Mouse (Mus musculus) spleen, postnatal 36 days (tissue): ENCODE measurements around the gene Vamp4.
A peak's percentile ranks its signal among the peaks of the same experiment; 100 is the strongest.

ENCODE experiments used
- DNase-seq, 2 experiments: peaks; one replicate each; pipeline ENCODE4 v3.0.0; 2022; ENCODE audit warnings: low spot score in 2 of 2, mixed read lengths in 1 of 2

Vamp4 gene

GRCm38 (mm10) chr1:162570260-162570748 lies at the start of gene Vamp4:
Gene Vamp4 (plus strand): TSS chr1:162570515.
- peak; percentile 90 to 93 for DNase-seq

GRCm38 (mm10) chr1:162529651-162530050 lies 40.7 kb upstream of the Vamp4 start:
- DNase-seq, result no peak

DNA sequence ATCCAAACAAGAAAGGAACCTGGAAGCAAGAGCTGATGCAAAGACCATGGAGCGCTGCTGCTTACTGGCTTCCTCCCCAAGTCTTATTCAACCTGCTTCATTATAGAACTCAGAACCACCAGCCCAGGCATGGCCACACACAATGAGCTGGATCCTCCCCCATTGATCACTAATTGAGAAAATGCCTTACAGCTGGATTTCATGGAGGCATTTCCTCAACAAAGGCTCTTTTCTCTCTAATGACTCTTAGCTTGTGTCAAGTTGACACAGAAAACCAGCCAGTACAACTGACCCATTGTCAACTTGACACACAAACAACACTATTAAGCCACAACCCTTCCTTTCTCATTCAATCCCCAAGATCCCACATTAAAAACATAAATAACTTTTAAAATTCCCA lies 39.6 kb upstream of the Vamp4 start:
- DNase-seq, result no peak

DNA sequence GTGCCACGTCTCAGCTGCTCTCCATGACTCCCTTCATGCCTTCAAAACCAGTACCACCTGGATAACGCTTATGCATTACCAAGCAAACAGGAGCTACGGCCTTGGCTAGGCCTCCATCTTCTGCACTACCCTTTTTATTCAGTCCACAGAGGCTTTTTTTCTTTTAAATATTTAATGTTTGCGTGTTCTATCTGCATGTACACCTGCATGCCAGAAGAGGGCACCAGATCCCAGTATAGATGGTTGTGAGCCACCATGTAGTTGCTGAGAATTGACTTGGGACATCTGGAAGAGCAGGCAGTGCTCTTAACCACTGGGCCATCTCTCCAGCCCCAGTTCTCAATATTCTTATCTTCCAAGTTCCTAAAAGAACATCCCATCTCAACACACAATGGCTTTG lies 38.7 kb upstream of the Vamp4 start:
- DNase-seq, result no peak

- DNase-seq, result no peak
These were observed 38.0 kb upstream of the Vamp4 start for GRCm38 (mm10) chr1:162532330-162532729.

DNA sequence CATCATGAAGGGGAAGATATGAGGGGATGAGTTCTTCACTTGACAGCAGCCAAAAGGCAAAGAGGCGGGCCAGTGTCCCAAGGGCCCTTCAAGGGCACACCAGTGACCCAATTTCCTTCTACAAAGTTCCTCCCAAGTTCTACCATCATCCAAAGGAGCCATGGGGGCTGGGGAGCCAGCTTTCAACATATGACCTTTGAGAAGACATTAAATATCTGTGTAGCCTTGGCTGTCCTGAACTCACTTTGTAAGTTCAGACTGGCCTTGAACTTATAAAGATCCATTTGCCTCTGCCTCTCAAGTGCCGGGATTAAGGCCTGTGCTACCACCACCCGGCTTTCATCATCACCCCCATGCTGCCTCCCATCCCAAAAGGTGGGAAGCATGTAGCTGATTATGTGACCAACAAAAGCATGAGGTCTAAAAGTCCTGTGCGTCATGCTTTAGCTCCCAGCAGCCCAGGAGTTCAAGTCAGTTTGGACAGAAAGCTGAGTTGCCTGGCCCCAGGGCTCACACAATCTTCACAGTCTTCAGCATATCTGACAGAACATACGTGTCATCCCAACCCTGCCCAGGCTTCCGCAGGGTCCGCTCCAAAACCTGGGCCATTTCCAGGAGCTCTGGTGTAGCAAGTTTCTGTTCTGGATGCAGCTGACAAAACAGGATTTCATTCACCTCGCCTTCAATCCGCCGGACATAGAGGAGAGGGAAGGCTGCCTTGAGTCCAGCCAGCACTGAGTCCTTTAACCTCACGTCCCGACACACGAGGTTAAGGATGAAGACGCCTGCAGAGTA lies 36.4 kb upstream of the Vamp4 start:
- DNase-seq, result no peak

- DNase-seq, result no peak
These were observed 27.1 kb upstream of the Vamp4 start for GRCm38 (mm10) chr1:162543231-162543630.

GRCm38 (mm10) chr1:162547607-162548006 lies 22.7 kb upstream of the Vamp4 start:
- no peak for DNase-seq

DNA sequence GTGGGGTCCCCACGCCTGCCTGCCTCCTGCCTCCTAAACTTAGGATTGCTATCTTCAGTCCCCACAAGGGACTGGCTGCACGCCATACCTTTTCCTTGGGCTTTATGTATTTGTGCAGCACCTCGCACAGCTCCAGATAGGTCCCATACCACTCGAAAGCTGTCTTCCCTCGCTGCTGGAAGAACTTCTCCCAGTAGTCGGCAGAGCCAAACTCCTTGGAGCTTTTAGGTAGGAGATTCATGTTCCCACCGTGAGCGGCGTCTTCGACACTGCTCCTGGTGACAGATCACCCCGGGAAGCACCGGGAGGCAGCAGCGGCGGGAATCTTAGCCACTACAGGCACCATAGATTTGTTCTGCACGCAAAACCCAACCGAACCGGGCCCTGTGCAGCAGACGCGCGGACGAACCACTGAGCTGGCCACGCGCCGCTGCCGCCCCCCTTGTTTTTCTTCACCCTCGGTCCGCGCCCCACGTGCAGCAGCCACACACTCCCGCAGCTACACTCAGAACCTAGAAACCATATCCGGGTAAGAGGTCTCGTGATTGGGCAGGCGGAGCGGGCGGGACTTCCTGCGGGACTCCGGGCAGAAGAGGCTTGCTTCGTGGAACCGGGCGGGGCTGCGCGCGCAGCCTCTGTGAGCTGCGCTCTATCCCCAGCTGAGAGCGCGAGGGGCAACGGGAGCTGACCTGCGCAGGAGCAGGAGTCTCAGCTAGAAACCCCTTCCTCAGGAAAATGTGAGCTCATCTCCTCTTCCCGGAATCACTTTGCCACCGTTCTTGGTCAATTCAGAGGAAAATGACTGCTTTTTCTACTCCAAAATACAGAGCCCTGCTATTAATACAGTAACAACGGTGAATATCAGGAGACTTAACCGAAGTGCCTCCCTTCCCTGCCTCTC lies 22.0 kb upstream of the Vamp4 start, which contains the start of gene Mettl13:
Gene Mettl13, minus strand, starts transcription at position 536 of the 901 bp plus-strand sequence.
- DNase-seq, result peak; percentile 89 to 90

DNA sequence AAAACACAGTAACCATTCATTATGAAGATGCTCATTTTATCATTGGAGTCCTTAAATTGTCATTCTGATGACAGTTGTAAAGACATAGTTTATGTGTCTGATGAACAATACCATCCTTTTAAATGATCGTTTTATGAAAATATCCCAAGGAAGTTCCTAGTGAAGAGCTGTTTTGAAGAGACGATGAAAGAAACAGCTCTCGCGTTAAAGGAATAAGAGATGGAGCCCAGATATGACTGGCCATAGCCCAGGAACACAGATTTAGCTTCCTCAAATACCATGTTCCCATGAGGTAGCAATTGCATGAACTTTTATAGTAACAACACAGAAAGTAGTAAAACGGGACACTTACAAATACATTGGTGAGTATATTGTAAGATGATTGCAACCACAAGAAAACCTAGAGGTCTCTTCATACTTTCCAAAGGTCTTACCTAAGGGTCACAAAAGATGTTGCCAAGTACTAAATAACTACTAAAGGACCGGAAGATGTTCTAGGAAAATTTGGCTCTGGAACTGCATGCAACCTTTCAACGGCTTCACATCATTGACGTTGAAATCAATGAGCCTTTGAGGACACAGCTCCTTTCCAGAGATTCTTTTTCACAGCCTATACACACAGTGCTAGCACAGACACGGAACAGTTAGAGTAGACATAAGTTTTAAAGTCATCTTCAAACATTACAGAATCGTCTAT lies 21.2 kb upstream of the Vamp4 start:
- no peak for DNase-seq

DNA sequence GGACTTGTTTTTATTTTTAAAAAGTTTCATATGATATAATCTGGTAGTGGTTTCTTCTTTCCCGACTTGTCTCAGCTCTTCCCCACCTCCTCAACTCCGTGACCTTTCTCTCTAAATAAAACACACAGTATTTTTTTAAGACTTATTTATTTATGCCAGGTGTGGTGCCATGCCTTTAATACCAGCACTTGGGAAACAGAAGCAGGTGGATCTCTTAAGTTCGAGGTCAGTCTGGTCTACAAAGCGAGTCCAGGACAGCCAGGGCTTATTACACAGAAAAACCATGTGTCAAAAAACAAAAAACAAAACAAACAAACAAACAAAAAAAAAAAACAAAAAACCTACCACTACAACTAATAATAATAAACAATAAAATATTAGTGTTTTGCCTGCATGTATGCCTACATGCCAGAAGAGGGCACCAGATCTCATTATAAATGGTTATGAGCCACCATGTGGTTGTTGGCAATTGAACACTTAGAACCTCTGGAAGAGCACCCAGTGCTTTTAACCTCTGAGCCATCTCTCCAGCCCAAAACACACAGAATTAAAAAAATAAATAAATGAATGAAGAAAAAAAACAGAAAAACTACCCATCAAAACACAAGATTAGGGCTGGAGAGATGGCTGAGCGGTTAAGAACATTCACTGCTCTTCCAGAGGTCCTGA lies 20.6 kb upstream of the Vamp4 start:
- DNase-seq, result peak in 1 of 2 experiments; percentile 23

DNA sequence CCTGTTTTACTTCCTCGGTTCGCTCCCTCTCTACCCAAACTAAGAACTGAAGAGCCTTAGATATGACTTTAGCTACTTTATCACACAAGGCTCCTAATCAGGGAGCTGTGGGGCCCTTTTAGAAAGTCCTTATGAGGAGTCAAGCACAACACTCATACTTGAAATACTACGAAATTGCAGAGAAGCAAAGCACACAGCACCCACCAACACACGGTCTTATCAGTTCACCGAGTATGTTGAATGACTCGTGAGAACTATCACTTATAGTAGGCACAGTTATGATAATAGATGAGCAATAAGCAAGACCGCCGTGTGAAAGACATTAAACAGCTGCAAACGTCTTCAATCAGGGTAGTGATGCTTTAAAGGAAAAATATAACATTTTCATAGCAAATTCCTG lies 17.4 kb upstream of the Vamp4 start:
- DNase-seq, result no peak

DNA sequence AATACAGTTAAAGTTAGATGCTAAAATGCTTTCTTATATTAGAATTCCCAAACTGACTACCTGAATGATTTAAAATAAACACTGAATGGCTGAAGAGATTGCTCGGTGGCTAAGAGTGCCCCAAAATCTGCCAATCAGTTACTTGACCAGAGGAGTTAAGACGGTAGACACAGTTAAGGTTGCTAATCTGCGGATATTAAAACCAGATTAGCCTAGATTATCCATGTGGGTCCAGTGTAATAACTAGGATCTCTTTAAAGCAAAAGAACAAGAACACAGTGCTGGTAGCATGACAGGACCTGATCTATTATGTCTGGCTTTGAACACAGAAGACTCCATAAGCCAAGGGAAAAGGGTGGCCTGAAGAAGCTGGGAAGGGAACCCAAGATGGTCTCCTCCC lies 16.1 kb upstream of the Vamp4 start:
- DNase-seq, result no peak

GRCm38 (mm10) chr1:162563236-162563635 lies 7.1 kb upstream of the Vamp4 start:
- DNase-seq, result no peak

DNA sequence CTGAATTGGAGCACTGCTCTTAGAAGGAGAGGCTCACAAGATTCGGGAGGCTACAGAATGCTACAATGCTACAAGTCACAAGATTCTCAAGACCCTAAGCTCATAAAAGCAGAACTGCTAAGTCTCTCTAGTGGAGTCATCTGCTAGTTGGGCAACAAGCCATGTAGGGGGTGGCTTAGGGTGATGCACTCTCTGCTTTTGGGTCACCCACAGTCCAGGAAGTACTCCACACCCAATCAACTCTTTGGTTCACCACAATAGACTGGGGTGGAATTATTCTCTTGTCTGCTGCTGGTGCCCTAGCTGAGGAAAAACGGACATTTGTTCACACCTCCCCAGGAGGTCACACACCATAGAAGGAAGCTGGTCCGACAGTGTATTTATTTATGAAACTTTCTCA lies 5.3 kb upstream of the Vamp4 start:
- DNase-seq, result peak; percentile 10 to 50

DNA sequence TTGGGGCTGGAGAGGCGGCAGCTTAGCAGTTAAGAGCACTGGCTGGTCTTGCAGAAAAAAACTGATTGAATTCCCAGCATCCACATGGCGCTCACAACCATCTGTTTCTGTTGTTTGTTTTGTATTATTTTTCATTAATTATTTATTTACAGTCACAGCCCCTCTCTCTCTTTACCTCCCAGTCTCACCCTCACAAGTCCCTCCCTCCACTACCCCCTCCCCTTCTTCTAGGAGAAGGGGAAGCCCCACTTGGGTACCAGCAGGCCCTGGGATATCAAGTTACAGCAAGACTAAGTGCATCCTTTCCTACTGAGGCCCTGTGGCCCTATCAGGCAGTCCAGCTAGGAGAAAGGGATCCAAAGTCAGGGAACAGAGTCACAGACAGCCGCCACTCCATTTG lies 3.0 kb upstream of the Vamp4 start:
- no peak for DNase-seq

GRCm38 (mm10) chr1:162570931-162571601 lies 751 bp downstream of the Vamp4 start:
- DNase-seq, result peak; percentile 41 to 49

DNA sequence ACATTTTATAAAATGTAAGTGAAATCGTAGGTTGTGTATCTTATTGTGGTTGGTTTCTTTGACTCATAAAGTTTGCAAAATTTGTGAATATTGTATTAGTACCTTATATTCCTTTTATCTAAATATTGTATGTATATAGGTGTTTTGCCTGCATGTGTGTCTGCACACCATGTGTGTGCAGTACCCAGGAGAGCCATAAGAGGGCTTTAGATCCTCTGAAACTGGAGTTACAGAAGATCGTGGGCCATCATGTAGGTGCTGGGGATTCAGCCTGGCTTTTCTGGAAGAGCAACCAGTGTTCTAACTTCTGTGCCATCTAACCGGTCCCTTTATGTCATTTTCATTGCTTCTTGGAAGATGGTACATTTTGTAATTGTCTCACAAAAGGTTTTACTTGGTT lies 4.8 kb downstream of the Vamp4 start:
- no peak for DNase-seq

GRCm38 (mm10) chr1:162582884-162583283 lies 12.6 kb downstream of the Vamp4 start:
- DNase-seq, result no peak

- DNase-seq, result no peak
These were observed 16.0 kb downstream of the Vamp4 start for GRCm38 (mm10) chr1:162586282-162586681.

- no peak for DNase-seq
These were observed 18.3 kb downstream of the Vamp4 start for GRCm38 (mm10) chr1:162588606-162589005.
